Mouse (Mus musculus) MEL (cell line): Measurements from ENCODE around the gene Crkl.

ENCODE experiments used
- CTCF ChIP-seq, 3 experiments: IDR thresholded peaks in 2 of 3; conservative IDR thresholded peaks in 1 of 3; 2 replicates each; pipeline ENCODE4 v1.5.1; 2011 to 2012; ENCODE audit warnings: low read length in 3 of 3, low read depth in 2 of 3, mild to moderate bottlenecking in 2 of 3, improper control_type of control experiment in 1 of 3, inconsistent platforms in 1 of 3, mixed read lengths in 1 of 3, moderate library complexity in 1 of 3; ENCODE audit not compliant: control insufficient read depth in 1 of 3, insufficient read depth in 1 of 3, poor library complexity in 1 of 3, severe bottlenecking in 1 of 3
- GATA1 ChIP-seq: IDR thresholded peaks from 2 replicates; pipeline ENCODE4 v1.6.1; 2011; ENCODE audit warnings: low read depth, low read length, improper control_type of control experiment
- POLR2AphosphoS2 ChIP-seq: IDR thresholded peaks from 2 replicates; pipeline ENCODE4 v1.6.1; 2011; ENCODE audit warnings: low read length, improper control_type of control experiment
- UBTF ChIP-seq: IDR thresholded peaks from 2 replicates; pipeline ENCODE4 v1.6.1; 2012; ENCODE audit warnings: low read depth, mild to moderate bottlenecking, inconsistent platforms, low read length, improper control_type of control experiment, moderate library complexity, borderline replicate concordance; ENCODE audit not compliant: insufficient read depth
- USF2 ChIP-seq, 2 experiments: IDR thresholded peaks; 2 replicates each; pipeline ENCODE4 v1.6.1; 2011 to 2012; ENCODE audit warnings: improper control_type of control experiment in 2 of 2, low read length in 2 of 2, borderline replicate concordance in 1 of 2, inconsistent platforms in 1 of 2, low read depth in 1 of 2, mild to moderate bottlenecking in 1 of 2; ENCODE audit not compliant: insufficient read depth in 1 of 2

DNA sequence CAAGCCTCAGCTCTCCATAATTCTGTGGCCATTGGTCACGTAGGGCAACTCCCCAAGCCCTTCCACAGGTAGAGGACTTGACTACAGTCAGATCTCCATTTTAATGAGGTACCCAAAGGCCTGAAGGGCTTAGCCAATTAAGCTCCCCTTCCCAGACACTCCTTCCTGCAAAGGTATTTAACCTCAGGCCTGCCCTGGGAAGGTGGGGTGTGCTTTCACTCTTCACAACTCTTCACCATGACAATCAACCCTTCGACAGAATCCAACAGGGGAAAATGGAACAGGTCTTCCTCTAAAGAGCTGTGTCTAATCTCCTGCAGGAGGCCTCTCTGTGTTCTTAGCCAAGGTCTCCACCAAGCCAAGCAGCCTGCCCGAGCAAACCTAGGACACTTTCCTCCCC is 28.8 kb upstream of the Crkl start:
- no peak for TF ChIP-seq UBTF
- no peak for TF ChIP-seq GATA1
- no peak for TF ChIP-seq USF2 (IDR thresholded peaks at IDR 0.05; ENCODE audit: borderline replicate concordance in 1 of 2, insufficient read depth in 1 of 2, low read depth in 1 of 2, low read length in 2 of 2)
- TF ChIP-seq CTCF (IDR thresholded peaks at IDR 0.05 in 2 of 3, conservative IDR thresholded peaks at IDR 0.05 in 1 of 3; ENCODE audit: control insufficient read depth in 1 of 3, insufficient read depth in 1 of 3, low read depth in 2 of 3, low read length in 3 of 3, poor library complexity in 1 of 3, severe bottlenecking in 1 of 3): no peak
- no peak for TF ChIP-seq POLR2AphosphoS2
